Mouse (Mus musculus): ENCODE measurements at regions not wholly inside any gene's neighbourhood (a gene's known extent, or its start where the extent isn't known, plus 50 kb on each side); places are given as distances from the start of the nearest gene placed in this dataset.

GRCm38 (mm10) chr15:94024126-94024730 lies 428.5 kb upstream of the Prickle1 start:
- Histone ChIP-seq H3K4me1 (ENCODE audit: control insufficient read depth, insufficient read depth, low read length) (peaks cover 2% of the 10 kb centered on the region; the same call in 1 of the 2 replicates), H3K4me3 (no peak overlapping the region), H3K36me3 (ENCODE audit: control insufficient read depth, insufficient read depth, low read length) (no peaks in the 10 kb centered on the region), H3K79me2 (replicated peaks; ENCODE audit: control insufficient read depth, insufficient read depth, low read length) (no peaks in the 10 kb centered on the region), H3K9ac (ENCODE audit: low read depth, low read length) (no peak overlapping the region), H3K27ac (no peak overlapping the region), H3K27me3 (ENCODE audit: control insufficient read depth, insufficient read depth, low read length) (no peaks in the 10 kb centered on the region)
- TF ChIP-seq EP300 (IDR thresholded peaks at IDR 0.05; ENCODE audit: insufficient read depth, low read depth, low read length) (no peak), POLR2A (IDR thresholded peaks at IDR 0.05; ENCODE audit: insufficient read depth, low read depth, low read length) (no peak), CTCF (IDR thresholded peaks at IDR 0.05) (no peak)
- WGBS: 55% methylated on average over 4 of the region's 4 CpGs
- intact Hi-C loops (cut with DNase I): no loop called here
- no peak for DNase-seq

GRCm38 (mm10) chr15:94023501-94023900 lies 427.8 kb upstream of the Prickle1 start:
- DNase-seq: no peak
- no peaks in the 10 kb centered on the region for H3K79me2 ChIP-seq (replicated peaks; ENCODE audit: control insufficient read depth, insufficient read depth, low read length)
- TF ChIP-seq CTCF (IDR thresholded peaks at IDR 0.05): no peak
- H3K9ac ChIP-seq (ENCODE audit: low read depth, low read length): no peak overlapping the region
- H3K27me3 ChIP-seq (ENCODE audit: control insufficient read depth, insufficient read depth, low read length): no peaks in the 10 kb centered on the region
- H3K4me1 ChIP-seq (ENCODE audit: control insufficient read depth, insufficient read depth, low read length): peaks cover 2% of the 10 kb centered on the region; the same call in 1 of the 2 replicates
- no peak overlapping the region for H3K27ac ChIP-seq
- WGBS: 45% methylated on average over 4 of the region's 4 CpGs
- no peak overlapping the region for H3K4me3 ChIP-seq
- H3K36me3 ChIP-seq (ENCODE audit: control insufficient read depth, insufficient read depth, low read length): no peaks in the 10 kb centered on the region
- intact Hi-C loops (cut with DNase I): no loop called here

- no peak overlapping the region for H3K27ac ChIP-seq
- H3K79me2 ChIP-seq (replicated peaks; ENCODE audit: control insufficient read depth, insufficient read depth, low read length): no peaks in the 10 kb centered on the region
- no peak overlapping the region for H3K9ac ChIP-seq (ENCODE audit: low read depth, low read length)
- no peak for DNase-seq
- no peak for TF ChIP-seq POLR2A (IDR thresholded peaks at IDR 0.05; ENCODE audit: insufficient read depth, low read depth, low read length)
- no peaks in the 10 kb centered on the region for H3K4me1 ChIP-seq (ENCODE audit: control insufficient read depth, insufficient read depth, low read length)
- no peak overlapping the region for H3K4me3 ChIP-seq
- intact Hi-C loops (cut with DNase I): no loop called here
- WGBS: 60% methylated on average over 9 of the region's 9 CpGs
- no peaks in the 10 kb centered on the region for H3K36me3 ChIP-seq (ENCODE audit: control insufficient read depth, insufficient read depth, low read length)
- no peaks in the 10 kb centered on the region for H3K27me3 ChIP-seq (ENCODE audit: control insufficient read depth, insufficient read depth, low read length)
Observed at GRCm38 (mm10) chr15:94017814-94018213, 422.1 kb upstream of the Prickle1 start.

GRCm38 (mm10) chr15:94011499-94011898 lies 415.8 kb upstream of the Prickle1 start:
- no peaks in the 10 kb centered on the region for H3K36me3 ChIP-seq (ENCODE audit: control insufficient read depth, insufficient read depth, low read length)
- WGBS: 14% methylated on average over 4 of the region's 4 CpGs
- no peaks in the 10 kb centered on the region for H3K27me3 ChIP-seq (ENCODE audit: control insufficient read depth, insufficient read depth, low read length)

DNA sequence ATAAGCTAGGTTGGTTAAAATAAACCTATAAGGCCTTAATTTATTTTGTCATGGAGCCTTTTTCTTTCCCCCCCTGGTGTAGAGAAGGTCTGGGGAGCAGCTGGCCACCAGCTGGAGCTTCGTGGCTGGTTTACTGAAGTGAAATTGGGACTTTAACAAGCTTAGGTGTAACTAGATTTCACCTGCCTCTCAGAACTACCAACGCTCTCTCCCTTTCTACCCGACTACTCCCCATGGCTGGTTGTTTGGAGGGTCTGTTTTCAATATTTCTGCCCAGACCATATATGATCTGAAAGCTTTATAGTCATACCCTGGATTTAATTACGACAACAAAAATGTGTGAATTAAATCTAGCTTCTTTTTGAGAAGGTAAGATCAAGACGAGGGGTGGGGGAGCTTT lies 410.4 kb upstream of the Prickle1 start:
- H3K79me2 ChIP-seq (replicated peaks; ENCODE audit: control insufficient read depth, insufficient read depth, low read length): no peaks in the 10 kb centered on the region
- no peak overlapping the region for H3K4me3 ChIP-seq
- H3K27me3 ChIP-seq (ENCODE audit: control insufficient read depth, insufficient read depth, low read length): no peaks in the 10 kb centered on the region
- intact Hi-C loops (cut with DNase I): no loop called here
- no peak overlapping the region for H3K9ac ChIP-seq (ENCODE audit: low read depth, low read length)
- no peak for DNase-seq
- TF ChIP-seq POLR2A (IDR thresholded peaks at IDR 0.05; ENCODE audit: insufficient read depth, low read depth, low read length) (no peak), CTCF (IDR thresholded peaks at IDR 0.05) (no peak), EP300 (IDR thresholded peaks at IDR 0.05; ENCODE audit: insufficient read depth, low read depth, low read length) (no peak)
- no peaks in the 10 kb centered on the region for H3K4me1 ChIP-seq (ENCODE audit: control insufficient read depth, insufficient read depth, low read length)
- H3K36me3 ChIP-seq (ENCODE audit: control insufficient read depth, insufficient read depth, low read length): no peaks in the 10 kb centered on the region
- WGBS: 80% methylated on average over 5 of the region's 5 CpGs
- no peak overlapping the region for H3K27ac ChIP-seq

More at GRCm38 (mm10) chr15:94011499-94011898, 415.8 kb upstream of the Prickle1 start:
- intact Hi-C loops (cut with DNase I): no loop called here
- H3K79me2 ChIP-seq (replicated peaks; ENCODE audit: control insufficient read depth, insufficient read depth, low read length): no peaks in the 10 kb centered on the region
- no peaks in the 10 kb centered on the region for H3K4me1 ChIP-seq (ENCODE audit: control insufficient read depth, insufficient read depth, low read length)
- no peak overlapping the region for H3K27ac ChIP-seq
- H3K9ac ChIP-seq (ENCODE audit: low read depth, low read length): no peak overlapping the region
- no peak for DNase-seq
- H3K4me3 ChIP-seq: no peak overlapping the region
- TF ChIP-seq POLR2A (IDR thresholded peaks at IDR 0.05; ENCODE audit: insufficient read depth, low read depth, low read length): no peak
- TF ChIP-seq EP300 (IDR thresholded peaks at IDR 0.05; ENCODE audit: insufficient read depth, low read depth, low read length): no peak
- TF ChIP-seq CTCF (IDR thresholded peaks at IDR 0.05): no peak

GRCm38 (mm10) chr15:94004911-94005310 lies 409.2 kb upstream of the Prickle1 start:
- H3K9ac ChIP-seq (ENCODE audit: low read depth, low read length): no peak overlapping the region
- TF ChIP-seq CTCF (IDR thresholded peaks at IDR 0.05): no peak
- no peak for TF ChIP-seq POLR2A (IDR thresholded peaks at IDR 0.05; ENCODE audit: insufficient read depth, low read depth, low read length)
- TF ChIP-seq EP300 (IDR thresholded peaks at IDR 0.05; ENCODE audit: insufficient read depth, low read depth, low read length): no peak
- H3K4me3 ChIP-seq: no peak overlapping the region
- no peaks in the 10 kb centered on the region for H3K79me2 ChIP-seq (replicated peaks; ENCODE audit: control insufficient read depth, insufficient read depth, low read length)
- no peaks in the 10 kb centered on the region for H3K27me3 ChIP-seq (ENCODE audit: control insufficient read depth, insufficient read depth, low read length)
- intact Hi-C loops (cut with DNase I): no loop called here
- no peak overlapping the region for H3K27ac ChIP-seq
- H3K4me1 ChIP-seq (ENCODE audit: control insufficient read depth, insufficient read depth, low read length): no peaks in the 10 kb centered on the region
- no peak for DNase-seq
- H3K36me3 ChIP-seq (ENCODE audit: control insufficient read depth, insufficient read depth, low read length): no peaks in the 10 kb centered on the region
- 50% methylated on average over 4 of the region's 4 CpGs for WGBS
